Mouse (Mus musculus): ENCODE results near the gene St3gal2.

DNA sequence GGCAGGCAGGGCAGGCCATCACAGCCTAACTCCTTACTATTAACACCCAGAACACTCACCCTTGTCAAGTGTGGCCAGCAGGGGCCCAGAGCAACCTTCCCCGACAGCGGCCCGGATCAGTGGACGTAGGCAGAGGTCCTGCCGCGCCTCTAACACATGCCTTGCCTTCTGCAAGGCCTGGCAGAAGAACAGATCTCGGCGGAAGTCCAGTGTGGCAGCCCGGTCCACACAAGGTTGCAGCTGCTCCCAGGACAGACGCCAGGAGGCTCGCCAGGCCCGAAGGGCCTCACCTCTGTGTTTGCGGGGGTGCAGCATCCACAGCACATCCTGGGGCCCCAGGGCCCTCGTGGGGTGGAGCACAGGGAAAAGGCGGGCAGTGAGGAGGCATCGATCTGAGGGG is 30.9 kb upstream of the St3gal2 start:
- TF ChIP-seq CTCF (IDR thresholded peaks at IDR 0.05; ENCODE audit: low read depth) (no peak), EP300 (IDR thresholded peaks at IDR 0.05; ENCODE audit: low read depth) (no peak)

Measured in liver, embryonic 14.5 days (tissue).